Mouse (Mus musculus) testis, adult 2 months (tissue): ENCODE results near the gene Epn2. TPM values are rescaled to one million over a fixed set of nuclear protein-coding genes. Genes with fewer than 3 reads are reported as not detected.

Experiments used
- H3K27ac ChIP-seq: fragments of 200-500 bp; 2 replicates; pipeline ENCODE4 v1.5.1; 2012; ENCODE audit warnings: low read depth, low read length; ENCODE audit not compliant: control insufficient read depth, insufficient read depth
- H3K27me3 ChIP-seq: fragments of 200-500 bp; 2 replicates; pipeline ENCODE4 v1.6.1; 2012; ENCODE audit warnings: mild to moderate bottlenecking, low read length, moderate library complexity; ENCODE audit not compliant: control insufficient read depth, insufficient read depth
- H3K36me3 ChIP-seq: fragments of 200-500 bp; 2 replicates; pipeline ENCODE4 v1.6.1; 2012; ENCODE audit warnings: mild to moderate bottlenecking, low read length; ENCODE audit not compliant: control insufficient read depth, insufficient read depth
- H3K4me1 ChIP-seq: fragments of 200-500 bp; 2 replicates; pipeline ENCODE4 v1.6.1; 2012; ENCODE audit warnings: low read length; ENCODE audit not compliant: control insufficient read depth, insufficient read depth
- H3K4me3 ChIP-seq: fragments of 200-500 bp; 2 replicates; pipeline ENCODE4 v1.5.1; 2012; ENCODE audit warnings: low read depth, mild to moderate bottlenecking, low read length, moderate library complexity, mixed read lengths; ENCODE audit not compliant: control insufficient read depth
- CTCF ChIP-seq: fragments of 200-500 bp; IDR thresholded peaks from 2 replicates; pipeline ENCODE4 v1.5.1; 2012; ENCODE audit warnings: low read depth, mild to moderate bottlenecking, inconsistent platforms, low read length, moderate library complexity; ENCODE audit not compliant: control insufficient read depth, insufficient read depth, insufficient replicate concordance
- POLR2A ChIP-seq: fragments of 200-500 bp; IDR thresholded peaks from 2 replicates; pipeline ENCODE4 v1.6.1; 2012; ENCODE audit warnings: low read depth, mild to moderate bottlenecking, inconsistent platforms, low read length, moderate library complexity; ENCODE audit not compliant: control insufficient read depth
- polyA plus RNA-seq: library from polyadenylated mRNA; depleted of rRNA; stranded (reverse); fragments of >200 nt; gene quantifications from 2 replicates; pipeline ENCODE4 v1.2.3, GENCODE M21; 2012; rRNA removed

Gene Epn2
- polyA plus RNA-seq, 1 experiment: 18.3 TPM

DNA sequence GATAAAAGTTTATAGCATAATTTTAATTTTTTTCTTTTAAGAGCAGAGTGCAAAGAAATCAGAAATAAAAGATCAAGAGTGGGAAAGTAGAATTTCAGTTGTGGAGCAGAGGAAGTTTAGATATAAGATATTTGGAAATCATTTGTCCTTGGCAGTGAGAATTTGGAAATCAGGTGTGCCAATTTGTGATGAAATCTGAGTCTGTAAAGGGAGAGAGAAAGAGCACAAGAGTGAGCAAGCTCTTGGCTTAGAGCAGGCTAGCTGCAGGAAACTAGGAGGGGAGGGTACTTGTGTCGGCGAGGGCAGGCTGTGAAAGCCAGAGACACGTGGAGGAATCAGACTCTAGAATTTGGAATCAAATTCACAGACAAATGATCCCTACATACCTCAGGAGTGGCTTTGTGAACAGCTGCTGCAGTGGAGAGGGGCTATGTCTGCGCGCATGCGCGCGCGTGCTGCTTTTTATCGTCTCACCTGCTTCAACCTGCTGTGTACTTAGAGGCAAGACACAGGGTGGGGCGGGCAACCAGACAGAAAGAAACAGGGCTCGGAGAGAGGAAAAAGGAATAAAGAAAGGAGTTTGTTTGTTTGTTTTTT, 102.6 kb downstream of the Epn2 start:
- TF ChIP-seq CTCF (no peak), POLR2A (no peak)
- peak overlapping the region; percentile 56 for H3K4me3 ChIP-seq
- no peaks in the 10 kb centered on the region for H3K36me3 ChIP-seq
- H3K27ac ChIP-seq: no peak overlapping the region
- peaks cover 6% of the 10 kb centered on the region for H3K4me1 ChIP-seq
- no peaks in the 10 kb centered on the region for H3K27me3 ChIP-seq

DNA sequence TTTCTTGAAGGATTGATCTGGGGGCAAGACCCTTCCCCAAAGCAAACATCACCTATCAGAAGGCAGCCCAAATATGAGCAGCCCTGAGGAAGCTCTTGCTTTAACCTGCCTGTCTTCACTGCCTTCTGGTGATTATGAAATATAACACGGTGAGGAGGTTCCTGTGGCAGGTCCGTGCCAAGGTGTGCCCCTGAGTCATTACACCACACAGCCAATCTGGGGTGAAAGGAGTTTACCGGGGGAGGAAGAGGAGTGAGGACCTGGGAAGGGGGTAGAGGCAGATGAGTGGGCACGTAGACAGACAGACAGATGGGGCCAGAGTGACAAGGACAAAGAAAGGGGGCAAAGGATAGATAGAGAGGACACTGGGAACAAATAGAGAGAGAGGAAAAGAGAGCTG, 105.9 kb downstream of the Epn2 start:
- Histone ChIP-seq H3K4me3 (no peak overlapping the region), H3K36me3 (no peaks in the 10 kb centered on the region), H3K27me3 (no peaks in the 10 kb centered on the region), H3K4me1 (peaks cover 6% of the 10 kb centered on the region), H3K27ac (no peak overlapping the region)
- TF ChIP-seq CTCF: no peak
- no peak for TF ChIP-seq POLR2A

DNA sequence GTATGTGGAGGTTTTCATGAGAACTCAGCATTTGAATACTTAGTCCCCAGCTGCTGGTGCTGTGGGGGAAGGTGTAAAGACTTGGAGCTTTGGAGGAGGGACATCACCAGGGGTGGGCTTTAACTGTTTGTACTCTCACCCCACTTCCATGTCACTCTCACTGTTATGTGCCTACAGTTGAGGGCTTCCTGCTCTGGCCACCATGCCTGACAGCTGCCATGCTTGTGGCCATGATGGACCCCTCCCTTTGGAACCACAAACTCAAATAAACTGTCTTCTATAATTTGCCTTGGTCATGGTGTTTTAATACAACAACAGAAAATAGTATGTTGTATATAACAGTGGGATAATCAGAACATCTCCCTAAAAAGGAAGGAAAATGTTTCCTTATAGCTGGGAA, 108.6 kb downstream of the Epn2 start:
- Histone ChIP-seq H3K4me3 (no peak overlapping the region), H3K27ac (no peak overlapping the region), H3K4me1 (no peaks in the 10 kb centered on the region), H3K36me3 (no peaks in the 10 kb centered on the region), H3K27me3 (no peaks in the 10 kb centered on the region)
- no peak for TF ChIP-seq POLR2A
- no peak for TF ChIP-seq CTCF

DNA sequence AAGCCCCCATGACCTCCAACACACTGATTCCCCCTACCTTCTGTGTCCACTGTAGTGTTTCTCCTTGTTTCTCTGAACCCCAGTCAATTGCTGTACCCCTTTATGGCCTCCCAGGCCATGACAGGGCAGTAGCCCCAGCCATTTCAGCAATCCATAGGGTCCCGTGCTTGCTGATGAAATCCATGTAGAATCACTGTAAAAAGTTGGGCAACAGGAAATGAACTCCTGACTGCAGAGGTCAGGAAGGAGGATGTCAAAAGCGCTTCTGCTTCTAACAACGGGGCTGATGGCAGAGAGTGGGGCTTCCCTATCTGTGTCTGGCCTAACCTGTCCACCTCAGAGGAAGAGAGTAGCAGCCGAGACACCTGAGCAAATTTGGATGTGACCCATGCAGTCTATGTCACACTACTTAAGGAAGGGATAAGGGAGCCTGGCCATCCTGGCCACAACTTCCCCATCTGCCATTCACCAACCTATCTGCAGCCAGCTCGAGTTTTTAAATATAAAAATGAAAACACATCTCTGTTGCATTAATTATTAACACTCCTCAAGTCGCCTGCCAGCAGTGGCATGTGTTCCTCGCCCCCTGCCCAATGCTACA, 110.1 kb downstream of the Epn2 start:
- Histone ChIP-seq H3K27ac (no peak overlapping the region), H3K27me3 (no peaks in the 10 kb centered on the region)

DNA sequence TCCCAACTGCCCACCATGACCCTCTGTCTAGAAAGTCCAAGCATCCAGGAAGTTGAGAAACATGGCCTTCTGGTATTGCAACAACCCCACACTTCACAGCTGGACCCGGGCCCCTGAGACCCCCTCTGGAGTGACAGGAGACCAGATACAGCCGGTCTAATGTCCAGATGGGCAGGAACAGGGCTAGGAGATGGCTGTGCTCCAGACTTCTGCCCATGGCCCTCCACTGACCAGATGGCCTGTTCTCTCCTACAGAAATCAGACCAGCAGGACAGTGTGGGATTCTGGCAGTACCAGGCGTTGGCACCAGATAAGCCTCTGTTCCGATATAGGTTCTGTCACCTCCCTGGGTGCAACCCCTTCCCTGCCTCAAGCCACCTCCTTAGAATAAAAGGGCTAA, 111.0 kb downstream of the Epn2 start:
- no peak for TF ChIP-seq POLR2A
- no peak for TF ChIP-seq CTCF
- Histone ChIP-seq H3K27ac (no peak overlapping the region), H3K36me3 (no peaks in the 10 kb centered on the region), H3K4me3 (no peak overlapping the region), H3K27me3 (no peaks in the 10 kb centered on the region), H3K4me1 (no peaks in the 10 kb centered on the region)

More for the DNA sequence above, 110.1 kb downstream of the Epn2 start:
- Histone ChIP-seq H3K36me3 (no peaks in the 10 kb centered on the region), H3K4me1 (no peaks in the 10 kb centered on the region), H3K4me3 (no peak overlapping the region)
- TF ChIP-seq POLR2A (no peak), CTCF (no peak)

Other genes starting within 250 kb of the Epn2 start
- 69.1 and 87.1 TPM in 2 replicates for gene Slc47a2, start 236.8 kb downstream of the Epn2 start, polyA plus RNA-seq
- gene Slc47a1, start 201.3 kb downstream of the Epn2 start, polyA plus RNA-seq: 0.82 and 1.4 TPM in 2 replicates
- 18.2 and 18.4 TPM in 2 replicates for gene Rnf112, start 125.6 kb downstream of the Epn2 start, polyA plus RNA-seq
- 24.6 and 29.5 TPM in 2 replicates for gene Mfap4, start 94.3 kb downstream of the Epn2 start, polyA plus RNA-seq
- 9.6 and 10.6 TPM in 2 replicates for gene Mapk7, start 85.3 kb downstream of the Epn2 start, polyA plus RNA-seq
- gene B9d1, start 74.5 kb downstream of the Epn2 start, polyA plus RNA-seq: 295 and 310 TPM in 2 replicates
- 2.2 and 3.0 TPM in 2 replicates for gene Grap, start 73.6 kb upstream of the Epn2 start, polyA plus RNA-seq
- 1.1 and 1.3 TPM in 2 replicates for gene Fam83g, start 104.4 kb upstream of the Epn2 start, polyA plus RNA-seq
- 0.27 and 0.31 TPM in 2 replicates for gene Slc5a10, start 141.1 kb upstream of the Epn2 start, polyA plus RNA-seq
- gene Prpsap2, start 182.4 kb upstream of the Epn2 start, polyA plus RNA-seq: 14.6 and 16.8 TPM in 2 replicates